Mouse (Mus musculus): Measurements from ENCODE around the gene Klhl21.
A peak's percentile ranks its signal among the peaks of the same experiment; 100 is the strongest.

Klhl21 gene

DNA sequence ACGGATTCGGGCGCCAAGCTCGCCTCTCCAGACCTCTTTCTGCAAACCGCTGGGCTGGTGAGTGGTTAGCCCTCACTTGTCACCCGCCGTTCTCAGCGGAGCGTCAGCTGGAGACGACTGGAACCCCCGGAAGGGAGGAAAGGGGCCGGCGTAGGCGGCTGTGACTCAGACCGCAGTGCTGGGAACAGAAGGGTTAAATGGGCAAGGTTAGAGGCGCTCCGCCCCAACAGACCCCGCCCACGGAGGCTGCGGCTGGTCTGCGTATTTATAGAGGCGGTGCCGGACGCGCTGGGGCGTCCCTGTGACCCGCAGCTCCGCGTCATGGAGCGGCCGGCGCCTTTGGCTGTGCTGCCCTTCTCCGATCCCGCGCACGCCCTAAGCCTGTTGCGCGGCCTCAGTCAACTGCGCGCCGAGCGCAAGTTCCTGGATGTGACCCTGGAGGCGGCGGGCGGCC, at the start of gene Klhl21:
Gene Klhl21, plus strand, starts transcription at position 182 of the 454 bp plus-strand sequence.
- peak; percentile 95 for DNase-seq (ENCODE audit: low read depth)

DNA sequence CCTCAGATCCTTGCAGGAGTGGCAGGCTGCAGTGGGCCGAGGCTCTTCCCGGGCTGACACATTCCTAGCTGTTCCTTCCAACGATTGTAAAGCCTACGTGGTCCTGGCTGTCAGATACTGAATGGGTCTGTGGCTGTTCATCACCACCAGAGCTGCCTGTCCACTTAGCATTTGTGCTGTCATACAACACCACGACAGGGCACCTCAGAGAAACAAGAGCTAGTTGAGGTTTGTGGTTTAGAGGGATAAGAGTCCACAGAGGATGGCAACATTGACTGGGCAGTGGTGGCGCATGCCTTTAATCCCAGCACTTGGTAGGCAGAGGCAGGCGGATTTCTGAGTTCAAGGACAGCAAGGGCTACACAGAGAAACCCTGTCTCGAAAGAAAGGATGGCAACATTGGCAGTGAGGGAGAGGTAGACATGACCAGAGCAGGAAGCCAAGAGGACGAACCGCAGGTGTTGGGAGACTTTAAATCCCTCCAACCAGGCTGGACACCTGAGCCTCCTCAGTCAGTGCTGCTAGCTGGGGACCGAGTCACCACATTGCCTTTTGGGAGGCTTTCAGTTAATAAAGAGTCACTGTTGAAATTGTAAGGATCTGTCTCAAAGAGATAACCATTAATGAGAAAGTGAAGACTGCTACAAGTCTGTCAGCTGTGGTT, 48.6 kb upstream of the Klhl21 start:
- DNase-seq (ENCODE audit: low read depth): no peak

DNA sequence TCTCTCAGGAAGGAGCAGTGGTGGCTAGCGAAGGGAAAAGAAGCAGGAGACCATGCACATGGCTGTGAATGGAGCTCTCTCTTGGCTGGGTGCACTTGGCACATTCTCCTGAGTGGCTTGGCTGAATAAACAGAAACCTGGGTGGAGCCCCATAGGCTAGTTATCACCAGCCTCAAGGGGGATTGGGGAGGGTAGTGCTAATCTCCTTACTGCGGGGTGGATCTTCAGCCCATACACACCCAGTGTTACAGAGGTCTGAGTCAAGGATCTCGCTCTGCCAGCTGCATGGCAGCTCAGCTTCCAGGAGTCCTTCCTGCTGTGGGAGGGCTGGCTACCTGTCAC, 48.1 kb upstream of the Klhl21 start:
- DNase-seq (ENCODE audit: low read depth): no peak

DNA sequence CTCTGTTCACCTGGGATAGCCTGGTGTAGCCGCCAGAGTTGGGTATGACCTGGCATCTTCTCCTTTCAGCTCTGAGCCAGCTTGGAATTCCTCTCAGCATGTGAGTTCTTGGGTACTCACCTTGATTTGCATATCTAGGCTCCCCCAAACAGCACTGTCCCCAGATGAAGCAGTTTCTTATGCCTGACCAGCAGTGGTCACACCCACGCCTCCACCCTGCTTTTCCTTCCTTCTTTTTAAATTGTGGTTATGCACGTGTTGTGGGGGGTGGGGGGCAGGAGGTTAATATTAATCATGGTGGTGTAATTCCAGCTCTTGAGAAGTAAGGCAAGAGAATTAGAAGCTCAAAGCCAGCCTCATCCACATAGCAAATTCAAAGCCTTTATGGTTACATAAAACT, 45.8 kb upstream of the Klhl21 start:
- DNase-seq (ENCODE audit: low read depth): no peak

DNA sequence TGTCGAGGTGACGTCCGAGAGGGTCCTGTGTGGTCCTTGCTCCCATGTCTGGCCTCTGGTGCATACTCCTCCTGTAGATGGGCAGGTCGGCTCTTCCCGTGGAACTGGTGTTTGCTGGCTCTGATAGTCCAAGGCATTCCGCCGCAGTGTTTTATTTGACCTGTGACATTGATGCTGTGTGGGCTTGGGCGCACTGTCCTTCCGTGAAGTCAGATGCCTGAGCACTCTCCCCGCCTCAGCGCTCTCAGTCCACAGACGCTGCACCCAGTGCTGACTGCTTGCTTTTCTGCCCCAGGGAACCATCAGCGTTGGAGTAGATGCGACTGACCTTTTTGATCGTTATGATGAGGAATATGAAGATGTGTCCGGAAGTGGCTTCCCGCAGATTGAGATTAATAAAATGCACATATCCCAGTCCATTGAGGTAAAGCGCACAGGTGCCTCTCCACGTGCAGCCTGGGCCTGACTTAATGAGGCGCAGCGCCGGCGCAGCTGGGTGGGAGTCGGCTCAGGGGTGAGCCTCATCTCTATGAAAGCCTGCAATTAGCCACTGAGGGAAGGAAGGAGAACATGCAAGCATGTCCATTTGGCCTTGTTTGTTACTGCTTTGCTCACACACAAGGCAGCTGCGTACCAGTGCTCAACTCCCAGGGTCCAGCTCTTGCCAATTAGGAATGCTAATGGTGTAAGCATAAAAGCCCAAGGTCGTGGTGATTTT, 40.2 kb upstream of the Klhl21 start:
- no peak for DNase-seq (ENCODE audit: low read depth)

DNA sequence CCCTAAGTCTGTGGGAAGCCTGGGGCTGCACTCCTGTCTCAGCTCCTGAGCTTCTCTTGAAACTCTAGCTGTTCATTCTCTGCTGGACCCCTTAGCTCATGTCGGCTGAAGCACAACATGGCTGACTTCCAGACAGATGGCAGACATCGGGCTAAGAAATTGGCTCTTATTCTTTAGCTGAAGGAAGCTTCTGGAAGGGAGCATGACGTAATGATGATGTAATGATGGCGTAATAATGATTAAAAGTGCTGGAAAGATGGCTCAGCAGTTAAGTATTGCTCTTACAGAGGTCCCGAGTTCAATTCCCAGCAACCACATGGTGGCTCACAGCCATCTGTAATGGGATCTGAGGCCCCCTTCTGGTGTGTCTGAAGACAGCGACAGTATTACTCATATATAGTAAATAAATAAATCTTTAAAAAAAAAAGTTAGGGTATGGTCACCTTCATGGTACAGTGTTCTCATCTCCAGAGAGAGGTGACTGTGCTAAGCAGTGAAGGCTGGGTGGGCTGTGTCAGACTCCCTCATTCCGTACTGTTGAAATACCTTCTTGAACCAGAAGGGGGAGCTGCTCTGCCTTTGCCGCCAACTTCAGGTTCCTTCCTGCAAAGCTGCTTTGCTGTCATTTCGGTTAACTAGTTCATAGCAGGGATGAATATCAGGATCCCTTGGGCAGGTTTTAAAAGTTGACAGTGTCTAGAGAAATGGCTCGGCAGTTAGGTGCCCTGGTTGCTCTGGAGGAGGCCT, 36.2 kb upstream of the Klhl21 start:
- peak; percentile 76 for DNase-seq (ENCODE audit: low read depth)

DNA sequence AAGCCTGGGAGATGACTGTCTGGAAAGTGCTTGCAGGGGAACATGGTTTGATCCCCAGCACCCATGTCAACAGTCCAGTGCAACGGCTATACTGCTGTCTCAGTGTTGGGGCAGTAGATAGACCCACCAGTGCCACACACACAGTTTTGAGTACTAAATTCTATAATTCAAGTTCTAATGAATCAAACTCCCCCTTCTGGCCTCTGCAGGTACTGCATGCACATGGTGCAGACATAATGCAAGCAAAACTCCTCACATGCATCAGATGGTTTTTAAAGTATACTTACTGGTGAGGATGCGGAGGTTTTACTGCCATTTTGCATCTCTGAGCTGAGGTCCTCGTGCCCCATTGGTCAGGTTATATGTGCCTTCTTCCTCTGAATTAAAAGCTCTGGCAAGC, 33.2 kb upstream of the Klhl21 start:
- peak; percentile 56 for DNase-seq (ENCODE audit: low read depth)

DNA sequence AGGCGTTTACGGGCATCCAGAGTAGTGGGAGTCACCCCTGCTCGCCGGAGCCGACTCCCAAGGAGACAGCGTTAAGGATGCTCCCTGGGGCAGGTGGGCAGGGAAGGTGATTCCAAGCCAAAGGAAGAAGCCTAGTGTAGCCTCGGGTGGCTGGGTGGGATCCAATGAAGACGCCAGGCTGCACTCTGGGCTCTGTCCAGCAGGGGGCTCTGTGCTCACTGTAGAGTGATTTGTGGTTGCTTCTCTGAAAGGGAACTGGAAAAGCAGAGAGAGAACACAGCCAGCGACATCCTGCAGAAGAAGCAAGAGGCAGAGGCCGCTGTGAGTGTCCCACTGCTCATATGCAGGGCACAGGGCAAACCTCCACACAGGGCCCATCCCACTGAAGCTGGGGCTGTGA, 30.9 kb upstream of the Klhl21 start:
- peak; percentile 85 for DNase-seq (ENCODE audit: low read depth)

DNA sequence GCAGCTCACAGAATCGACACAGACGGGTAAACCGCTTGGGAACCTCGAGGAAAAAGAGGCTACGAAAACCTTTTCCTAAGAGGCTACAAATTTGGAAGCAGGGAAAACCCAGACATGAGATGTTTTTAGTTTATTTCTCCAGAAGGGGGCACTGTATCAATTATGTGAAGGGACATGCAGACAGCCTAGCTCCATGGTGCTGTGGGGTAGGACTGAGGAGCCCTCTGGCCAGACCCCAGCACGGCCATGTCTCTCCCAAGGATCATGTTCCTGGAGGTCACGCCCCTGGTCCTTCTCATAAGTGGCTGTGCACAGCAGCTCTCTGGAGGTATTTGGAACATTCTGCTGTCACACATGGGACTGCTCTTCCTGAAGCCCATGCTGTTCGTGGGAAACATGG, 27.9 kb upstream of the Klhl21 start:
- peak; percentile 53 for DNase-seq (ENCODE audit: low read depth)

DNA sequence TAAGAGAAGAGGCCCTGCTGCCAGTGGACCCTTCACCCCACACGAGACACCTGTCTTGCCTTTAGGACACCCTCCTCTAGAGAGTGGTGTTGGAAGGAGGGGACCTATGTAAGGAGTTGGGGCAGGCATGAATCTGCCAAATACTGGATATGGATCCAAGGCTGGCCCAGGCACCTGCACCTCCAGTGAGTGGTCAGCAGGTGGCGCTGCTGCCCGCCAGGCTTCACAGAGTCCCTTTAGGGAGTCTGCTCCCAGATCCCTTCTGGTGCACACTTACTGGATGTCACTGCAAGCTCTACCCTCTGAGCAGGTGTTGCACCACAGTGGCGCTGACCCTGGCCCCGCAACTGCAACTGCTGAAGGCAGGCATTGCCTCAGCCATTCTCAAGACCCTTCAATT, 27.2 kb upstream of the Klhl21 start:
- DNase-seq (ENCODE audit: low read depth): peak; percentile 90

DNA sequence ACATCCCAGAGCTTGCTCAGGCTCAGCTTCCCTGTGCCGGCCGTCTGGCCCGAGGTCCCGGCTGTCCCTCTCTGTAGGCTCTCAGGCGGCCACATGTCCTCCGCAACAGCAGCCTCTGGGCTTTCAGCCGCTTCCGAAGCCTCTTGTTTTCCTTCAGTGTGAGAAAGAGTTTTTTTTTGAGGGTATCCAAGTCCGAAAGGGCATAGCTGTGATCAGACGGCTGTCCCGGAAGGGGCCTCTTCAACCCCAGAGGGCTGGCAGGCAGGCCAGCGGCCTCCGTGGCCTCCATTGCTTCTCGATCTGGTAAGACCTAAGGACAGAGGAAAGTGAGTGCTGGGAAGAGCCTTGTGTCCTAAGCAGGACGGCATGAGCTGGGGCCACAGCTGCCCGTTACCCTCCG, 25.6 kb upstream of the Klhl21 start:
- DNase-seq (ENCODE audit: low read depth): no peak

DNA sequence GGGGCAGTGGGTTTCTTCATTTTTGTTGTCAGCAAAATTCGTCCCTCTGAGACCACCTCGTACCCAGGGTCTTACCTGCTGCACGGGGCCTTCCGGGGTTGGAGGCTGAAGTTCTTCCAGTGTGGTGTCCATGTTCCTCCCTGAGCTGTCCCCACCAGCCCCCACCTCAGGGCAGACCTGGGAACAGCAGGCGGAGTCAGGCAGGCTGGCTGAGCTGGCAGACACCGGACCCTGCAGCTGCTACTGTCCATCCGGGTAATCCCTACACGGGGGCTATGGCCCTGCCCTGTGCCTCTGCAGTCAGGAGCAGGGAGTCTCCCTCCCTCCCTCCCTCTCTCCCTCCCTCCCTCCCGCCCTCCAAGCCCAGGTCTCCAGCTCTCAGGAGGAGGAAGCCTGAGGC, 25.0 kb upstream of the Klhl21 start:
- DNase-seq (ENCODE audit: low read depth): no peak

DNA sequence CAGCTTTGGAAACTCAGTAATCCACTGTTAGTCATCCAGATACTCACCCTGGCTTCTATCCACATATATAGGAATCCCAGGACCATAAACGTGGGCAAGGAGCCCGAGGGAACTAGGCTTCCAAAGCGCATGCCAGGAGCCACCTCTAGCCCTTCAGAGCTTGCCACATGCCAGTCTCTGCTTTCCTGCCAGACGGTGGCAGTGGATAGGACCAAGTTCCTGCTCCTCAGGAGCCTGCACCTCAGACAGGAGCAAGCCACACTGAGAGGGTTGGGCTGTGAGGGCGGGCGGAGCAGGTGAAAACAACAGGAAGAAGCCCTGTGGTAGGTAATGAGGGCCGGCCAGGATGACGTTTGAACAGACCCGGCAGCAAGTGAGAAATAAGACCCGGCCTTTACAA, 22.7 kb upstream of the Klhl21 start:
- no peak for DNase-seq (ENCODE audit: low read depth)

DNA sequence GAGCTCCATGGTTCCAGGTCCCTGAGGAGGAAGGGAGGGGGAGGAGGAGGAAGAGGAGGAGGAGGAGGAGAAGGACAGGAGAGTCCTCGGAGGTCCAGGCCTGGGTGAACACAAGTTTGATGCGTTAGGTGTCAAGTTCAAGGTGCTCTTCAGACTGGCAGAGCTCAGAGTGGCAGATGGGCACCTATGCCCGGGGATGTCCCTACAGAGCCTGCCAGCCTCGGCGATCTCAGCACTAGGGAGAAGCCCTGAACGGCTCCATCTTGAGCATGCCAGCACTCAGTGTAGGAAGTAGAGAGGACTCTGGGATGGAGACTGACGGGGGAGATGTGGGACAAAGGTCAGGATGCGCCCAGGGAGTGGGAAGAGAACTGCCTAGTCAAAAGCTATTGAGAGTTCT, 22.0 kb upstream of the Klhl21 start:
- no peak for DNase-seq (ENCODE audit: low read depth)

DNA sequence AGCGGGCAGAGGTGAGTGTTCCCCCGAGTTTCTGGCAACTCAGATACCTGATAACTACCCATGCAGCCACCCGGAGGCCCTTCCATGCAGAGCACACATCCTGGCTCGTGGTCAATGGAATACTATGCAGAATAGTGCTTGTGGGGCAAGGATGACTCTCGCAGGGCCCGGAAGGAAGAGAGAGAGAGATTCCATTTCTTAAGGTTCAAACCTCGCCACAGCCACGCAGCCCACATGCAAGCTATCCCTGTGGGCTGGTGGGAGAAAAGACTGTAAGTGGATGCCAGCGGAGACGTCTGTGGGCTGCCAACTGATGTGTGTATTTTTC, 20.6 kb upstream of the Klhl21 start:
- DNase-seq (ENCODE audit: low read depth): peak; percentile 41

DNA sequence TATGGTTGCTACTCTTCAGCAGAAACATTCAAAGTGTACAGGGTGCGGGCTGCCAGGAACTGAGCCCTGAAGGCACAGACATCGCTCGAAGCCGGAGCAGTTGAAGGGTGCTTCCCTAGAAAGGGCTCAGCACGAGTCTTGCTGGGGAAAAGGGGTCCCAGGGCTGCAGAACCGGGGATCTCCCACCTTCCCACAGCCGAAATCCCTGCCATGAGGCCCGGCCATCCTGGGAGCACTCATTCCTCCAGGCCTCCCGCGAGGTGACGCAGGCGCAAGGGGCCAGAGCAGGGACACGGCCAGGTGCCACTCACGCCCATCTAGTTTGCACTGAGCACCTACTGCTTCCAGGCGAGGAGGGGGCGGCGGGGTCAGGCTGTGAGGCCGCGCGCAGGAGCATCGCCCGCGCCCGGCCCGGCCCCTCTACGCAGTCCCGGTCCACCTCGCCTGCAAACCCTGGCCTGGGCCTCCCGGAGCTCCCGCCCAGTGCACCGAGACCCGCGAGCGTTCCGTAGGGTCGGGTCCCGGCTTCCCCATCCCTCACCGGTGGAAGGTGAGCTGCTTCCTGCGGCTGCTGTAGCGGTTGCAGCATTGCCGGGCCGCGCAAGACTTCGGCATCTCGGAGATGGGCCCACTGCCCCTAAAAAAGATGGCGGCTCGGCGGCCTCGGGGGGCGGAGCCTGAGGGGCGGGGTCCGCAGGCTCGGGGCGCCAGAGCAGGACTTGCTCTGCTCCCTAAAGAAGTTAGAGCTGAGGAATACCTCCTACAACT, 20.1 kb upstream of the Klhl21 start, which contains the start of gene Thap3:
Gene Thap3, minus strand, starts transcription at position 656 of the 768 bp plus-strand sequence.
- DNase-seq (ENCODE audit: low read depth): peak; percentile 80

DNA sequence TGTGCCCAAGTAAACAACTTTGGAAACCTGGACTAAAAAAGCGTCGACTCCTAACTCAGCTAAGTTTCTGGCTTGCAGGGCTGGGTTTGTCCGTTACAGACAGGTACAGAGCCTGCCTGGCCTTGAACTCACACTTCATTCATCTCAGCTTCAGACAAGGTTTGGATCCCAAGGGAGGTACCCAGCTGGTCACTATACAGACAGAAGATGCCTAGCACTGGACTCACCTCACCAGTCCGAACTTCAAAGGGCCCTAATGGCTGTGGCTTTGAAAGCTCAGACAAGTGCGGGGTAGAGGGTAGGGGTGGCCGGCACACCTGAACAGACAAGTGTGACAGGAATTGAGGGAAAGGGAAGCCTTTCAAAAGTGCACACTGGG, 19.5 kb upstream of the Klhl21 start:
- no peak for DNase-seq (ENCODE audit: low read depth)

DNA sequence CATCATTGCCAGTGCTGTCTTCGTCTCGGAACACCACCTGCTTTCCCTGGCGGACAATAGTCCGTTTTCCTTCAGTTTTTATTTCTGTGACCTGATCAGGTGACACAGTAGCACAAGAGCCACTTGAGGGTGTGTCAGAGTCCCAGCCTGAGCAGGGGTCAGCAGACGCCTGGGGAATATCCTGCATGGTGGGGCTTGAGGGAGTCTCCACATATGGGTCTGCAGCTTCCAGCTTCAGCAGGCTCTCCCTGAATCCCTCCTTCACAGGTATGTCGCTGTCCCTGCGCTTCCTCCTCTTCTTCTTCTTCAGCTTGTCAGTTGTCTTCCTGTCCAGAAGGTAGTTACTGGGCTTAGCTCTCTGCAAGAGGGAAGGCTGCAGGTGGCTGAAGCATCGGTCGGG, 16.5 kb upstream of the Klhl21 start:
- no peak for DNase-seq (ENCODE audit: low read depth)

DNA sequence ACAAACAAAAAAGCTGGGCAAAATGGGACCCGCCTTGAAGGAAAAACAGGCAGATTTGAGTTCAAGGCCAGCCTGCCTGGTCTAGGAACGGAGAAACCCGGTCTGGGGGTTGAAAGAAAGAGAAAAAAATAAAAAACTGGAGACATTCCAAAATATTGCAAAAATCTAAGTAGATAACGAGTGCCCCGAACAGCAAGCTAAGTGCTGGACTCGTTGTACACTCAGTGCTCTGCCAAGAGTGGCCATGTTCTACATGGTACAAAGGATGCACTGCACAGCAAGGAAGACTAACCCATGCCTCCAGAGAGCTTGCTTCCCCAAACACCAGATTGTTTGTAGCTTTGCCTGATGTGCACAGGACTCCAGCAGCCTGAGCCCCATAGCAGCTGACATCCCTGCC, 15.6 kb upstream of the Klhl21 start:
- DNase-seq (ENCODE audit: low read depth): no peak

DNA sequence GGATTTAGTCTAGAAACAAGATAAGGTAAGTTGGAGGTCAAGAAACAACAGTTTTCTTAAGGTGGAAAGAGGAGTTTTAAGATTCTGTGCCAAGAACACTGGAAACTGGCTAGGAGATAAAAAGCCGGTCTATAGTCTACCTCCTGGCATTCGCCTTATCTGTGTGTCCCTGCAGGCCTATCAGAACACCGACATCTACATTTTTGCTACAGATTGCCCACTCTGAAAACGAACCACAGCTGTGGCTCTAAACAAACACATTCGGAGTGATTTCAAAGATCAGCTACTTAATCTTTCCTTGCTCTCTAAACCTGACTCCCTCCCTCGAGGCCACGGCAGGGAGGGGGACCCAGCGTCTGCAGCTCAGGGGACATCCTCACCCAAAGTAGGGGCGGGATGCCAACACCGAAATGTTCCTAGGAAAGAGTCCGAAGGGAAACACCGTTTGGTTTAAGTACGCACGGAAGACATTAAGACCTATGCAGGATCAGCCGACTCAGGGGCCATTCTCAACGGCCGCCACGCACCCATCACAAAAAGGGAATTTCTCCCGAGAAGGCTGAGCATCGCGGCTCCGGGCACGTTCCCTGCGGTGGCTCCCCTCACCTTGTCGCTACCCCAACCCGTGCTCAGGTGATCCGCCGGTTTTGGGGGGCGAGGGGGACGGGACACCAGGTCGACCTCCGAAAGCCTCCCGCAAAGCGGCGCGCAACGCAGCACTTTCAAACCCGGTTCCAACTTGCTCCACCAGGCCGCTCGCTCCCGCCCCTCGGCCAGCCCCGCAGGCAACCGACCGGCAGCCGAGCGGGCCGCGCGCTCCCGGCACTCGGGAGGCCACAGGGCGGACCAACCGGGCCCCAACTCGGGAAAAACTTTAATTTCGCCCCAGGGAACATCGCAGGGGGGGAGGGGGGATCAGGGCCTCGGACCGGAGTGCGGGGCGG, 14.1 kb upstream of the Klhl21 start:
- DNase-seq (ENCODE audit: low read depth): peak; percentile 60

DNA sequence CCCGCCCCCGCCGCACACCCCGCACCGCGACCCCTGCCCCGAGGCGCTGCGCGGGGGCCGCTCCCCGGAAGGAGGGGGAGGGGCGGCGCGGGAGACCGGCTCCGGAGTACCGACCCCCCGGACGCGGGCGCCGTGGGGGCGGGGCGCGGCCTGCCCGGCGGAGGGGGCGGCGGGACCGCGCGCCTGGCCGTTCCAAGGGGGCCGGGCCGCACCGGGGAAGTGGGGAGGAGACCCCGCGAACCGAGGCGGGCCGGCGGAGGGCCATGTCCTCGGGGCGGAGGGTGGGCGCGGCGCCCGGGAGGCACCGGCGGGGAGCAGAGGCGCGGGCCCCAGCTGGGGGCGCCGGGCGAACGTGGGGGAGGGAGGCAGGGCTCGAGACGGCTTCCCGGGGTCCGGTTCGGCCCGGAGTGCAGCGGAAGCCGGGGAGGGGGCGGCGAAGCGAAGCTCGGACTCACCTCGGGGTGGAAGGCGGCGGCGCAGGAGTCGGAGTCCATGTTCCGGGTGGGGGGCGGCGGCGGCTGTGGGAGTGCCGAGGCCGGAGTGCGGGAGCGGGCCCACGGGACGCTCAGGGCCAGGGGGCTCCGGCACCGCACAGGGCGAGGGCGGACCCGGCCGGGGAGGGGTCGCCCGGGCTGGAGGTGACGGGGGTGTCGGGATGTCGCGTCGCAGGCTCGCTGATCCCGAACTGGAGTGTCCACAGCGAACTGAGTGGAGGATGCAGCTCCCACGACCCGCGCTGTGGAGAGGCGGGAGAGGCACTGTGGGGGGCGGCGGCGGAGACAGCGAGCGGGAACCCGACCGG, 13.0 kb upstream of the Klhl21 start:
- DNase-seq (ENCODE audit: low read depth): peak; percentile 16
